Mouse (Mus musculus) liver, embryonic 14.5 days (tissue): ENCODE measurements around the gene Itga5. TPM values are rescaled to one million over a fixed set of nuclear protein-coding genes. Genes with fewer than 3 reads are reported as not detected.

Source experiments
- ATAC-seq: fragments of 200-750 bp; cut with Nextera tagmentation; 2 replicates; pipeline ENCODE4 v1.8.0; 2017; ENCODE audit warnings: moderate number of reproducible peaks, mild to moderate bottlenecking, moderate library complexity; ENCODE audit not compliant: insufficient read depth
- DNase-seq, 3 experiments: peaks; one replicate each; pipeline ENCODE4 v3.0.0-alpha.2; 2012 to 2013; ENCODE audit warnings: low read depth in 3 of 3, low spot score in 3 of 3
- H3K27ac ChIP-seq: fragments of 300-500 bp; sonication (generic); 2 replicates; pipeline ENCODE4 v1.5.1; 2014; ENCODE audit warnings: moderate library complexity, mild to moderate bottlenecking, control low read depth, inconsistent platforms
- H3K27me3 ChIP-seq: fragments of 300-500 bp; sonication (generic); 2 replicates; pipeline ENCODE4 v1.6.1; 2014; ENCODE audit warnings: mild to moderate bottlenecking, low read length, moderate library complexity; ENCODE audit not compliant: control insufficient read depth, insufficient read depth
- H3K36me3 ChIP-seq: fragments of 300-500 bp; sonication (generic); replicated peaks from 2 replicates; pipeline ENCODE4 v1.6.1; 2014; ENCODE audit warnings: low read depth; ENCODE audit not compliant: control insufficient read depth, insufficient read depth
- H3K4me1 ChIP-seq, 2 experiments: fragments of 200-500 bp in 1 of 2; fragments of 300-500 bp in 1 of 2; sonication (generic) in 1 of 2; replicated peaks; 2 replicates each; pipeline ENCODE4 v1.6.1; 2012 to 2014; ENCODE audit warnings: antibody characterized with exemption in 1 of 2, inconsistent platforms in 1 of 2, low read length in 1 of 2; ENCODE audit not compliant: control insufficient read depth in 2 of 2, insufficient read depth in 2 of 2
- H3K4me2 ChIP-seq: fragments of 300-500 bp; sonication (generic); 2 replicates; pipeline ENCODE4 v1.6.1; 2014; ENCODE audit warnings: low read depth, mild to moderate bottlenecking, control low read depth, moderate library complexity
- H3K4me3 ChIP-seq, 2 experiments: fragments of 200-500 bp in 1 of 2; fragments of 300-500 bp in 1 of 2; sonication (generic) in 1 of 2; 2 replicates each; pipeline ENCODE4 v1.5.1; 2012 to 2014; ENCODE audit warnings: low read depth in 2 of 2, low read length in 2 of 2, mild to moderate bottlenecking in 2 of 2, control low read depth in 1 of 2, inconsistent platforms in 1 of 2, moderate library complexity in 1 of 2; ENCODE audit not compliant: insufficient read depth in 1 of 2
- H3K9ac ChIP-seq: fragments of 300-500 bp; sonication (generic); replicated peaks from 2 replicates; pipeline ENCODE4 v1.6.1; 2014; ENCODE audit warnings: mild to moderate bottlenecking, control low read depth, moderate library complexity
- H3K9me3 ChIP-seq: fragments of 300-500 bp; sonication (generic); 2 replicates; pipeline ENCODE4 v1.6.1; 2016; ENCODE audit warnings: low read length, mixed read lengths; ENCODE audit not compliant: control insufficient read depth
- CTCF ChIP-seq: IDR thresholded peaks from 2 replicates; pipeline ENCODE4 v1.5.1; 2016; ENCODE audit warnings: antibody characterized with exemption, low read depth, control low read depth
- EP300 ChIP-seq: IDR thresholded peaks from 2 replicates; pipeline ENCODE4 v1.6.1; 2016; ENCODE audit warnings: antibody characterized with exemption, low read depth
- WGBS: fragments of 180-500 bp; shearing (Covaris S2); extraction: QIAGEN DNeasy Blood & Tissue Kit; methylation state at CpG from one replicate; pipeline ENCODE4 v1.1.7; 2014; ENCODE audit not compliant: insufficient replicate concordance; 5-methylcytosine and 5-hydroxymethylcytosine counted together
- microRNA-seq: library from miRNA; unstranded; fragments of <30 nt; microRNA quantifications from one replicate; pipeline ENCODE4, GENCODE M21; 2016
- polyA plus RNA-seq, 2 experiments: library from polyadenylated mRNA; depleted of rRNA in 1 of 2; stranded (reverse) in 1 of 2; unstranded in 1 of 2; fragments of >200 nt; fragmentation: Nextera tagmentation in 1 of 2; extraction: Ambion mirVana in 1 of 2; gene quantifications; 2 replicates each; pipeline versions ENCODE4 v1.2.1 to v1.2.3; 2012 to 2014

The Itga5 gene
- polyA plus RNA-seq, 2 experiments, result 8.4 to 9.9 TPM

DNA sequence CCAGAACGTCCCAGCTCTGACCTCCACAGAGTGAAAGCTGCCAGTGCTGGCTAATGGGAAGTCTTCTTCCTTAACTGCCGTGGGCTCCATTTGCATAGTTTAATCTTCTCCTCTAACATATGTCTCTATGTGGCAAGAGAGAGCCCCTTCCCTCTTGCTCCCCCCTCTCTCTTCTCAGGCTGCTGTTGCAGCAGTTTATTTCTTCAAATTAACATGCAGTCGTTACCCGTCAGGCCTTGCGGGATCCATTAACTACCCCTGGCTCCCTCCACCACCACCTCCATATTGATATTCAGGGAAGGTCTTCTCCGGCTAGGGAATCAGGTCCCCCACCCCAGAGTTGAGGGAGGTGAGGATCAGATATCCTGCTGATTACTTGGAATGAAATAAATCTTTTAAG is 69.2 kb downstream of the Itga5 start:
- peaks cover 45% of the 10 kb centered on the region for H3K36me3 ChIP-seq
- H3K27ac ChIP-seq, result no peak overlapping the region
- TF ChIP-seq EP300, result no peak
- TF ChIP-seq CTCF, result no peak
- no peak overlapping the region for H3K4me3 ChIP-seq
- no peaks in the 10 kb centered on the region for H3K27me3 ChIP-seq
- H3K9ac ChIP-seq, result no peak overlapping the region
- ATAC-seq (no peak), DNase-seq (no peak)
- H3K9me3 ChIP-seq, result no peaks in the 10 kb centered on the region
- H3K4me1 ChIP-seq, result no peaks in the 10 kb centered on the region
- no peak overlapping the region for H3K4me2 ChIP-seq
- WGBS, result 83% methylated on average over 6 of the region's 6 CpGs

DNA sequence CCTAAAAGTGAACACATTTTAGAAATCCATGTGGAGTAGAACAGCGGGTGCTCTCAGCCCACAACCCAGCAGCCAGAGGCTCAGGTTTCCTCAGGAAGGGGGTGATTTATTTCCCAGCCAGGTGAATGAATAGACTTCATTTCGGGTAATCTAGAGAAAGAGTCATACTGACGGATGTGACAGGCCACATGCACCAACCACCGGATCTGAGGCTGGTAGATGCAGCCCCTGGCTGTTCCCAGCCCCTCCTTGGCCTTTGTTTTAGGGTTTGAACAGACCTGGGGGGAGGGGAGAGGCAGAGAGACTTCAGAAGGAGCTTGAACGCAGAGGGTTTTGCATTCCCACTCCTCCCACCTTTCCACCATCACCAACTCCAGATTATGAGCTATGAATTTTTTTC is 70.7 kb downstream of the Itga5 start:
- DNase-seq (no peak), ATAC-seq (no peak)
- Histone ChIP-seq H3K27me3 (no peaks in the 10 kb centered on the region), H3K4me2 (no peak overlapping the region), H3K9ac (no peak overlapping the region), H3K4me1 (no peaks in the 10 kb centered on the region), H3K9me3 (no peaks in the 10 kb centered on the region), H3K4me3 (no peak overlapping the region), H3K27ac (no peak overlapping the region), H3K36me3 (peaks cover 59% of the 10 kb centered on the region)
- TF ChIP-seq CTCF (no peak), EP300 (no peak)
- 36% methylated on average over 5 of the region's 5 CpGs for WGBS

DNA sequence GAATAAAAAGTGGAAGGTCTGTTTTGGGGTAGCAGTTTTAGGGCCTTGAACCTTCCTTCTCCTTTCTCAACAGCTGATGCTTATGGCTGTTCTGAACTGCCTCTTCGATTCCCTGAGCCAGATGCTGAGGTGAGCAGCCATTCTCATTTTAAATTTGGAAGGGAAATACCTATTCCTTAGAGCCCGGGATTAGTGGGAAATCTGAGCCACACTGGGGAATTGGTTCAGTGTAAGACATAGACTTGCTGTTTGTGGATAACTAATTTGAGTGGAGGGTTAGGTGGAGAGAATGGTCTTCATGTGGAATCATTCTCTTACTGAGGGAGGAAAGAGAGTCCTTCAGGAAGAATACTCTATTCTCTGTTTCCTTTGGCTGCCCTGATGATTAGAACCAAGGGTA is 71.9 kb downstream of the Itga5 start:
- 81% methylated on average over 2 of the region's 2 CpGs for WGBS
- H3K9ac ChIP-seq, result no peak overlapping the region
- H3K36me3 ChIP-seq, result peaks cover 68% of the 10 kb centered on the region
- H3K4me3 ChIP-seq, result no peak overlapping the region
- ATAC-seq (no peak), DNase-seq (no peak)
- no peak overlapping the region for H3K27ac ChIP-seq
- H3K9me3 ChIP-seq, result no peaks in the 10 kb centered on the region
- no peaks in the 10 kb centered on the region for H3K4me1 ChIP-seq
- no peaks in the 10 kb centered on the region for H3K27me3 ChIP-seq
- no peak overlapping the region for H3K4me2 ChIP-seq
- TF ChIP-seq EP300, result no peak
- no peak for TF ChIP-seq CTCF

Small RNA genes within 50 kb of the gene (microRNA-seq; reads per million reads assigned to microRNA genes)
- not detected for gene Mir6963

Other genes with a start within 250 kb of the Itga5 start
- gene Smug1, start 199.7 kb downstream of the Itga5 start, polyA plus RNA-seq (2012; rRNA removed), result 3.6 and 4.4 TPM in 2 replicates
- 3.8 and 4.7 TPM in 2 replicates for gene Smug1, start 199.7 kb downstream of the Itga5 start, polyA plus RNA-seq (2014; fragmentation: Nextera tagmentation; extraction: Ambion mirVana)
- 27.8 and 32.4 TPM in 2 replicates for gene Cbx5, start 126.9 kb downstream of the Itga5 start, polyA plus RNA-seq (2012; rRNA removed)
- gene Cbx5, start 126.9 kb downstream of the Itga5 start, polyA plus RNA-seq (2014; fragmentation: Nextera tagmentation; extraction: Ambion mirVana), result 54.4 and 57.1 TPM in 2 replicates
- 329 and 510 TPM in 2 replicates for gene Hnrnpa1, start 126.3 kb downstream of the Itga5 start, polyA plus RNA-seq (2012; rRNA removed)
- gene Hnrnpa1, start 126.3 kb downstream of the Itga5 start, polyA plus RNA-seq (2014; fragmentation: Nextera tagmentation; extraction: Ambion mirVana), result 240 and 270 TPM in 2 replicates
- gene Nfe2, start 108.4 kb downstream of the Itga5 start, polyA plus RNA-seq (2012; rRNA removed), result 178 and 222 TPM in 2 replicates
- gene Nfe2, start 108.4 kb downstream of the Itga5 start, polyA plus RNA-seq (2014; fragmentation: Nextera tagmentation; extraction: Ambion mirVana), result 175 and 184 TPM in 2 replicates
- 118 and 133 TPM in 2 replicates for gene Copz1, start 94.0 kb downstream of the Itga5 start, polyA plus RNA-seq (2012; rRNA removed)
- 205 and 219 TPM in 2 replicates for gene Copz1, start 94.0 kb downstream of the Itga5 start, polyA plus RNA-seq (2014; fragmentation: Nextera tagmentation; extraction: Ambion mirVana)
- 0.17 and 0.20 TPM in 2 replicates for gene Gpr84, start 56.2 kb downstream of the Itga5 start, polyA plus RNA-seq (2012; rRNA removed)
- 0.18 and 0.32 TPM in 2 replicates for gene Gpr84, start 56.2 kb downstream of the Itga5 start, polyA plus RNA-seq (2014; fragmentation: Nextera tagmentation; extraction: Ambion mirVana)
- gene Zfp385a, start 26.7 kb downstream of the Itga5 start, polyA plus RNA-seq (2012; rRNA removed), result 4.9 and 5.6 TPM in 2 replicates
- gene Zfp385a, start 26.7 kb downstream of the Itga5 start, polyA plus RNA-seq (2014; fragmentation: Nextera tagmentation; extraction: Ambion mirVana), result 4.7 and 6.2 TPM in 2 replicates
- gene Gtsf1, start 63.7 kb upstream of the Itga5 start, polyA plus RNA-seq (2012; rRNA removed), result not detected in 2 replicates
- not detected in 2 replicates for gene Gtsf1, start 63.7 kb upstream of the Itga5 start, polyA plus RNA-seq (2014; fragmentation: Nextera tagmentation; extraction: Ambion mirVana)
- not detected in 2 replicates for gene Gtsf2, start 81.7 kb upstream of the Itga5 start, polyA plus RNA-seq (2012; rRNA removed)
- not detected in 2 replicates for gene Gtsf2, start 81.7 kb upstream of the Itga5 start, polyA plus RNA-seq (2014; fragmentation: Nextera tagmentation; extraction: Ambion mirVana)
- gene Nckap1l, start 87.0 kb upstream of the Itga5 start, polyA plus RNA-seq (2012; rRNA removed), result 4.9 and 5.6 TPM in 2 replicates
- gene Nckap1l, start 87.0 kb upstream of the Itga5 start, polyA plus RNA-seq (2014; fragmentation: Nextera tagmentation; extraction: Ambion mirVana), result 5.9 and 6.1 TPM in 2 replicates
- gene Pde1b, start 136.3 kb upstream of the Itga5 start, polyA plus RNA-seq (2012; rRNA removed), result 0.83 and 1.0 TPM in 2 replicates
- 0.11 and 0.19 TPM in 2 replicates for gene Pde1b, start 136.3 kb upstream of the Itga5 start, polyA plus RNA-seq (2014; fragmentation: Nextera tagmentation; extraction: Ambion mirVana)
- gene Ppp1r1a, start 171.2 kb upstream of the Itga5 start, polyA plus RNA-seq (2012; rRNA removed), result 0.09 and 0.24 TPM in 2 replicates
- 0.20 TPM in 1 of 2 replicates, not detected in the other for gene Ppp1r1a, start 171.2 kb upstream of the Itga5 start, polyA plus RNA-seq (2014; fragmentation: Nextera tagmentation; extraction: Ambion mirVana)
- gene Glycam1, start 198.3 kb upstream of the Itga5 start, polyA plus RNA-seq (2012; rRNA removed), result not detected in 2 replicates
- not detected in 2 replicates for gene Glycam1, start 198.3 kb upstream of the Itga5 start, polyA plus RNA-seq (2014; fragmentation: Nextera tagmentation; extraction: Ambion mirVana)